31 mouse cellular contexts compared by ENCODE assay signal in the genomic region with DNA sequence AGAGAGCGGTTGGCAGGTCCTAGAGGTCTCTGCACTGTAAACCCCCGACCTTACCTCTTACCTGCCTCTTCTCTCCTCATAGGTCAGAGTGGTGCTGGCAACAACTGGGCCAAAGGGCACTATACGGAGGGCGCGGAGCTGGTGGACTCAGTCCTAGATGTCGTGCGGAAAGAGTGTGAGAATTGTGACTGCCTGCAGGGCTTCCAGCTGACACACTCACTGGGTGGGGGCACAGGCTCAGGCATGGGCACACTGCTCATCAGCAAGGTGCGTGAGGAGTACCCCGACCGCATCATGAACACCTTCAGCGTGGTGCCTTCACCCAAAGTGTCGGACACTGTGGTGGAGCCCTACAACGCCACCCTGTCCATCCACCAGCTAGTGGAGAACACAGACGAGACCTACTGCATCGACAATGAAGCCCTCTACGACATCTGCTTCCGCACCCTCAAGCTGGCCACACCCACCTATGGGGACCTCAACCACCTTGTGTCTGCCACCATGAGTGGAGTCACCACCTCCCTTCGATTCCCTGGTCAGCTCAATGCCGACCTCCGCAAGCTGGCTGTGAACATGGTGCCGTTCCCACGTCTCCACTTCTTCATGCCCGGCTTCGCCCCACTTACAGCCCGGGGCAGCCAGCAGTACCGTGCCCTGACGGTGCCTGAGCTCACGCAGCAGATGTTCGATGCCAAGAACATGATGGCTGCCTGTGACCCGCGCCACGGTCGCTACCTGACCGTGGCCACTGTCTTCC. TPM values are rescaled to one million over a fixed set of nuclear protein-coding genes. Genes with fewer than 3 reads are reported as not detected.
A peak's percentile ranks its signal among the peaks of the same experiment; 100 is the strongest.
DNase-seq lines count a peak whose midpoint lies in the region; ATAC-seq lines count a peak whose summit lies in the region.
"Had no signal": no experiment of that assay in that cellular context is flagged by ENCODE, and none has a peak within 500 bp of the region (broad histone marks: within the 10 kb centered on the region; RNA-seq: fewer than 3 reads in every experiment).

No protein-coding gene starts in this region.

- peaks cover 59% of the 10 kb centered on the region for H3K36me3 ChIP-seq in forebrain, embryonic 12.5 days (replicated peaks)
- H3K36me3 ChIP-seq in forebrain, embryonic 14.5 days (ENCODE audit: control insufficient read depth, insufficient read depth, low read length): peaks cover 70% of the 10 kb centered on the region
- H3K36me3 ChIP-seq in hindbrain, embryonic 15.5 days: peaks cover 53% of the 10 kb centered on the region
- peaks cover 53% of the 10 kb centered on the region for H3K36me3 ChIP-seq in hindbrain, embryonic 10.5 days
- peaks cover 66% of the 10 kb centered on the region for H3K36me3 ChIP-seq in neural tube, embryonic 13.5 days
- H3K36me3 ChIP-seq: kidney, embryonic 15.5 days; limb, embryonic 15.5 days had no signal

- no peak overlapping the region for H3K27ac ChIP-seq in forebrain, embryonic 12.5 days
- no peak overlapping the region for H3K27ac ChIP-seq in forebrain, embryonic 14.5 days (ENCODE audit: low read depth, low read length)
- H3K27ac ChIP-seq in hindbrain, embryonic 15.5 days (replicated peaks): no peak overlapping the region
- no peak overlapping the region for H3K27ac ChIP-seq in hindbrain, embryonic 10.5 days
- H3K27ac ChIP-seq in neural tube, embryonic 13.5 days (replicated peaks): no peak overlapping the region
- H3K27ac ChIP-seq: kidney, embryonic 15.5 days; limb, embryonic 15.5 days; liver, embryonic 14.5 days had no signal

- WGBS in forebrain, embryonic 12.5 days: 95% methylated on average over 34 of the region's 34 CpGs
- 97% methylated on average over 34 of the region's 34 CpGs for whole genome bisulfite sequencing in forebrain, embryonic 14.5 days
- WGBS in hindbrain, embryonic 15.5 days: 92% methylated on average over 34 of the region's 34 CpGs
- WGBS in hindbrain, embryonic 10.5 days: 93% methylated on average over 34 of the region's 34 CpGs
- 91% methylated on average over 34 of the region's 34 CpGs for WGBS in neural tube, embryonic 13.5 days

- H3K4me3 ChIP-seq in forebrain, embryonic 12.5 days (replicated peaks): no peak overlapping the region
- H3K4me3 ChIP-seq in forebrain, embryonic 14.5 days (ENCODE audit: low read depth, low read length): no peak overlapping the region
- H3K4me3 ChIP-seq in hindbrain, embryonic 15.5 days: no peak overlapping the region
- no peak overlapping the region for H3K4me3 ChIP-seq in hindbrain, embryonic 10.5 days
- H3K4me3 ChIP-seq in neural tube, embryonic 13.5 days: no peak overlapping the region
- H3K4me3 ChIP-seq: kidney, embryonic 15.5 days; limb, embryonic 15.5 days had no signal

- no peak for DNase-seq in forebrain, embryonic 14.5 days (ENCODE audit: low spot score)
- no peak for DNase-seq in hindbrain, embryonic 10.5 days (ENCODE audit: low spot score)
- DNase-seq in neural tube, embryonic 10.5 days (ENCODE audit: extremely low spot score, low spot score): no peak
- no peak for DNase-seq in thymus, postnatal 25 days
- DNase-seq: adrenal gland, adult 8-10 months; cerebellum, adult 11-12 months; cerebellum, postnatal 14 days; kidney, adult 11 months; layer of hippocampus, adult 9-11 months; left cerebral cortex, postnatal 4 days; lung, embryonic 14.5 days; retina, postnatal 1 day; right cerebral cortex, postnatal 25 days; spleen, adult 18-20 months; thymus, postnatal 14 days had no signal

- 0 out of 2 replicates have a peak, but pooled peaks have one; percentile 15 for ATAC-seq in forebrain, embryonic 12.5 days (ENCODE audit: low FRiP score)
- no peak for ATAC-seq in forebrain, embryonic 14.5 days
- ATAC-seq in hindbrain, embryonic 15.5 days (ENCODE audit: low FRiP score, low read depth): peak; percentile 35
- ATAC-seq in neural tube, embryonic 13.5 days (ENCODE audit: low read depth): no peak
- ATAC-seq in neutrophil, adult 5-6 weeks (ENCODE audit: extremely low read depth, insufficient number of reproducible peaks, low FRiP score, poor library complexity, severe bottlenecking): 0 out of 2 replicates have a peak, but pooled peaks have one; percentile 7
- ATAC-seq: Patski had no signal

- H3K4me1 ChIP-seq in forebrain, embryonic 12.5 days: peaks cover 31% of the 10 kb centered on the region
- H3K4me1 ChIP-seq in forebrain, embryonic 14.5 days (ENCODE audit: control insufficient read depth, insufficient read depth, low read length): peaks cover 8% of the 10 kb centered on the region
- H3K4me1 ChIP-seq in hindbrain, embryonic 15.5 days (replicated peaks): peaks cover 36% of the 10 kb centered on the region
- peaks cover 15% of the 10 kb centered on the region for H3K4me1 ChIP-seq in hindbrain, embryonic 10.5 days (replicated peaks)
- H3K4me1 ChIP-seq in neural tube, embryonic 13.5 days (replicated peaks): peaks cover 43% of the 10 kb centered on the region
- H3K4me1 ChIP-seq: limb, embryonic 15.5 days had no signal

- no peaks in the 10 kb centered on the region for H3K27me3 ChIP-seq in forebrain, embryonic 12.5 days
- H3K27me3 ChIP-seq in forebrain, embryonic 14.5 days (replicated peaks; ENCODE audit: control insufficient read depth, insufficient read depth, low read length): no peaks in the 10 kb centered on the region
- H3K27me3 ChIP-seq in hindbrain, embryonic 15.5 days: no peaks in the 10 kb centered on the region
- no peaks in the 10 kb centered on the region for H3K27me3 ChIP-seq in hindbrain, embryonic 10.5 days (ENCODE audit: insufficient read depth, poor library complexity, severe bottlenecking)
- no peaks in the 10 kb centered on the region for H3K27me3 ChIP-seq in neural tube, embryonic 13.5 days
- H3K27me3 ChIP-seq: kidney, embryonic 15.5 days; limb, embryonic 15.5 days had no signal

- no peak overlapping the region for H3K4me2 ChIP-seq in forebrain, embryonic 12.5 days
- no peak overlapping the region for H3K4me2 ChIP-seq in forebrain, embryonic 14.5 days (ENCODE audit: low read length)
- no peak overlapping the region for H3K4me2 ChIP-seq in hindbrain, embryonic 15.5 days
- no peak overlapping the region for H3K4me2 ChIP-seq in neural tube, embryonic 13.5 days
- H3K4me2 ChIP-seq: heart, embryonic 11.5 days; kidney, embryonic 15.5 days; limb, embryonic 15.5 days; lung, embryonic 14.5 days had no signal

- no peaks in the 10 kb centered on the region for H3K9me3 ChIP-seq in forebrain, embryonic 12.5 days
- H3K9me3 ChIP-seq in forebrain, embryonic 14.5 days (replicated peaks; ENCODE audit: control insufficient read depth, low read length): no peaks in the 10 kb centered on the region
- no peaks in the 10 kb centered on the region for H3K9me3 ChIP-seq in hindbrain, embryonic 15.5 days
- H3K9me3 ChIP-seq in hindbrain, embryonic 10.5 days: no peaks in the 10 kb centered on the region
- no peaks in the 10 kb centered on the region for H3K9me3 ChIP-seq in neural tube, embryonic 13.5 days
- H3K9me3 ChIP-seq: kidney, embryonic 15.5 days; limb, embryonic 15.5 days had no signal

- no peak overlapping the region for H3K9ac ChIP-seq in forebrain, embryonic 12.5 days
- no peak overlapping the region for H3K9ac ChIP-seq in forebrain, embryonic 14.5 days (ENCODE audit: low read length)
- H3K9ac ChIP-seq in hindbrain, embryonic 15.5 days: no peak overlapping the region
- 0 out of 2 replicates have a peak overlapping the region, but pooled peaks have one; percentile 31 for H3K9ac ChIP-seq in neural tube, embryonic 13.5 days
- H3K9ac ChIP-seq: kidney, embryonic 15.5 days; limb, embryonic 15.5 days; liver, embryonic 14.5 days; lung, embryonic 14.5 days had no signal

RNA-seq across cellular contexts. Expression of a gene that starts 2.6 kb away (rescaled TPM):
- polyA plus RNA-seq in forebrain, embryonic 12.5 days (2016; fragmentation: Nextera tagmentation; extraction: Ambion mirVana): 42.9 and 46.6 TPM in 2 replicates
- 44.3 and 48.4 TPM in 2 replicates for polyA plus RNA-seq in forebrain, embryonic 14.5 days (2014; fragmentation: Nextera tagmentation; extraction: Ambion mirVana)
- polyA plus RNA-seq in hindbrain, embryonic 15.5 days (2015; fragmentation: Nextera tagmentation; extraction: Ambion mirVana): 48.6 and 51.6 TPM in 2 replicates
- 40.9 and 42.3 TPM in 2 replicates for polyA plus RNA-seq in hindbrain, embryonic 10.5 days (2016; fragmentation: Nextera tagmentation; extraction: Ambion mirVana)
- polyA plus RNA-seq in neural tube, embryonic 13.5 days (2015; fragmentation: Nextera tagmentation; extraction: Ambion mirVana): 43.3 and 44.5 TPM in 2 replicates
- total RNA-seq in neutrophil, adult 5-6 weeks (2017): 5.0 and 6.2 TPM in 2 replicates

RNA-seq across cellular contexts. Expression of a gene that starts 9.5 kb away (rescaled TPM):
- 827 and 897 TPM in 2 replicates for polyA plus RNA-seq in forebrain, embryonic 12.5 days (2016; fragmentation: Nextera tagmentation; extraction: Ambion mirVana)
- 1,786 and 1,955 TPM in 2 replicates for polyA plus RNA-seq in forebrain, embryonic 14.5 days (2014; fragmentation: Nextera tagmentation; extraction: Ambion mirVana)
- 1,757 and 1,788 TPM in 2 replicates for polyA plus RNA-seq in hindbrain, embryonic 15.5 days (2015; fragmentation: Nextera tagmentation; extraction: Ambion mirVana)
- 560 and 909 TPM in 2 replicates for polyA plus RNA-seq in hindbrain, embryonic 10.5 days (2016; fragmentation: Nextera tagmentation; extraction: Ambion mirVana)
- polyA plus RNA-seq in neural tube, embryonic 13.5 days (2015; fragmentation: Nextera tagmentation; extraction: Ambion mirVana): 1,543 and 1,658 TPM in 2 replicates
- 1.2 TPM in 1 of 2 replicates, not detected in the other for total RNA-seq in neutrophil, adult 5-6 weeks (2017)

RNA-seq across cellular contexts. Expression of a gene that starts 13.8 kb away (rescaled TPM):
- 0.13 and 0.14 TPM in 2 replicates for polyA plus RNA-seq in forebrain, embryonic 12.5 days (2016; fragmentation: Nextera tagmentation; extraction: Ambion mirVana)
- polyA plus RNA-seq in forebrain, embryonic 14.5 days (2014; fragmentation: Nextera tagmentation; extraction: Ambion mirVana): 0.11 TPM in 1 of 2 replicates, not detected in the other
- polyA plus RNA-seq in hindbrain, embryonic 15.5 days (2015; fragmentation: Nextera tagmentation; extraction: Ambion mirVana): 0.06 and 0.16 TPM in 2 replicates
- 0.05 and 0.21 TPM in 2 replicates for polyA plus RNA-seq in hindbrain, embryonic 10.5 days (2016; fragmentation: Nextera tagmentation; extraction: Ambion mirVana)
- 0.21 and 0.22 TPM in 2 replicates for polyA plus RNA-seq in neural tube, embryonic 13.5 days (2015; fragmentation: Nextera tagmentation; extraction: Ambion mirVana)
- total RNA-seq in neutrophil, adult 5-6 weeks (2017): 0.61 TPM in 1 of 2 replicates, not detected in the other
- total RNA-seq: hematopoietic stem cell, adult 5-6 weeks; left cerebral cortex, adult 8-10 months; left cerebral cortex, postnatal 4 days; megakaryocyte, adult 5-6 weeks had no signal
- polyA plus RNA-seq: embryonic facial prominence, embryonic 11.5 days; gonadal fat pad, adult 2 months; heart, embryonic 11.5 days; heart, postnatal 0 days; kidney, embryonic 15.5 days; large intestine, adult 2 months; lung, embryonic 14.5 days had no signal

RNA-seq across cellular contexts. Expression of a gene that starts 47.1 kb away (rescaled TPM):
- polyA plus RNA-seq in forebrain, embryonic 12.5 days (2016; fragmentation: Nextera tagmentation; extraction: Ambion mirVana): 174 and 194 TPM in 2 replicates
- polyA plus RNA-seq in forebrain, embryonic 14.5 days (2014; fragmentation: Nextera tagmentation; extraction: Ambion mirVana): 181 and 203 TPM in 2 replicates
- 332 and 377 TPM in 2 replicates for polyA plus RNA-seq in hindbrain, embryonic 15.5 days (2015; fragmentation: Nextera tagmentation; extraction: Ambion mirVana)
- 159 and 169 TPM in 2 replicates for polyA plus RNA-seq in hindbrain, embryonic 10.5 days (2016; fragmentation: Nextera tagmentation; extraction: Ambion mirVana)
- 317 and 328 TPM in 2 replicates for polyA plus RNA-seq in neural tube, embryonic 13.5 days (2015; fragmentation: Nextera tagmentation; extraction: Ambion mirVana)
- total RNA-seq in neutrophil, adult 5-6 weeks (2017): 275 and 330 TPM in 2 replicates

RNA-seq across cellular contexts. Expression of a gene that starts 57.0 kb away (rescaled TPM):
- polyA plus RNA-seq in forebrain, embryonic 12.5 days (2016; fragmentation: Nextera tagmentation; extraction: Ambion mirVana): 69.7 and 71.1 TPM in 2 replicates
- 26.6 and 28.2 TPM in 2 replicates for polyA plus RNA-seq in forebrain, embryonic 14.5 days (2014; fragmentation: Nextera tagmentation; extraction: Ambion mirVana)
- 49.9 and 52.9 TPM in 2 replicates for polyA plus RNA-seq in hindbrain, embryonic 15.5 days (2015; fragmentation: Nextera tagmentation; extraction: Ambion mirVana)
- 54.9 and 55.3 TPM in 2 replicates for polyA plus RNA-seq in hindbrain, embryonic 10.5 days (2016; fragmentation: Nextera tagmentation; extraction: Ambion mirVana)
- polyA plus RNA-seq in neural tube, embryonic 13.5 days (2015; fragmentation: Nextera tagmentation; extraction: Ambion mirVana): 50.8 and 54.0 TPM in 2 replicates
- total RNA-seq in neutrophil, adult 5-6 weeks (2017): 12.8 and 17.9 TPM in 2 replicates

Comparison
In these comparisons a context has a peak if more than half of its experiments do, and no peak if none do; other contexts are left out.
1. ATAC-seq: peak in forebrain, embryonic 12.5 days (single experiment), hindbrain, embryonic 15.5 days (single experiment) and neutrophil, adult 5-6 weeks (single experiment); none in forebrain, embryonic 14.5 days (single experiment) and neural tube, embryonic 13.5 days (single experiment).